Mouse (Mus musculus): ENCODE data around the gene Bud23. TPM values are rescaled to one million over a fixed set of nuclear protein-coding genes. Genes with fewer than 3 reads are reported as not detected.
A peak's percentile ranks its signal among the peaks of the same experiment; 100 is the strongest.

Bud23 gene
- total RNA-seq, 1 experiment from 2014 or later, result 51.7 TPM

DNA sequence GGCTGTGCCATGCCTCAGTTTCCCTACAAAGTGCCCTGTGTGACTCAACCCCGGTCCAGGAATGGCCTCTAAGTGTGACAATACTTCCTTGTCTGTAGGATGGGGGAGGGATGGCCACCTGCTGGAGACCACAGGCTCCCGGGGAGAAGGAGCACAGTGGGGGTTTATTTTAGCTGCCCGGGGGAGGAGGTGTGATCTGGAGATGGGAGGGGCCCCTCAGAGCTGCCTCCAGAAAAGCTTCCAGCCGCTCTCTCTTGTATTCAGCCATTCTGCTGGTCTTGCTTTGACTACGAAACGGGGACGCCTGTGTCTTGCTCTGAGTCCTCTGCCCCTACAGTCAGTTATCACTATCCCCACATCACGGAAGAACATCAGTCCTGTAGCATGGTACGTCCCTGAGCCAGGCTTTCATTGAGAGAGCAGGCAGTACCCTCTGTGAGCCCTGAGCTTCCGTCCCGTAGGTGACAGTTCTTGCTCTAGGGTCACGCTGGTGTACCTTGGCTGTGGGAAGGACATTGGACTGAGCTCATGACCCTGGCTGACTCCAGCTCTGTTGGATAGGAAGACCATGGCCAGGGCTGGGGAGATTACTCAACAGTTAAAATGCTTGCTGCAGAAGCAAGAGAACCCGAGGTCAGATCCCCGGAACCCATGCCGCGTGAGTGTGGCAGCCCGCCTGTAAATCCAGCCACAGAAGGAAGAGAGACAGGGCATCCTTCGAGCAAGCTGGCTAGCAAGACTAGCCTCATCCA is 29.0 kb downstream of the Bud23 start:
- no peak for ATAC-seq (replicated peaks in 1 of 2; ENCODE audit: insufficient read depth in 1 of 2, low FRiP score in 2 of 2, low TSS enrichment in 1 of 2, low read depth in 1 of 2, poor library complexity in 2 of 2, severe bottlenecking in 2 of 2)

DNA sequence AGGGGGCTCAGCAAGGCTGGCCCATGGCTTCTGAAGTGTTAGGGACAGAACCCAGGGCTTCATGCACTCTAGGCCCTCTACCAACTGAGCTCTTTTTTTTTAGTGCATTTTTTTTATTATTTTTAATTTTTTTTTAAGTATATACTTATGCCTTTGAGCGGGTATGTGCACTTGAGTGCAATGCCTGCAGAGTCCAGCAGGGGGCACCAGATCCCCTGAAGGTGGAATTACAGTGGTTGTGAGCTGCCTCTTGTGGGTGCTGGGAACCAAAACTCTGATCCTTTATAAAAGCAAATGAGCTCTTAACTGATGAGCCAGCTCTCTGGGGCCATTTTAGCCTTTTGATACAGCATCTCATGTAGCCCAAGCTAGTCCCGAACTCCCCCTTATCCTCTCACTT is 30.2 kb downstream of the Bud23 start:
- no peak for ATAC-seq (replicated peaks in 1 of 2; ENCODE audit: insufficient read depth in 1 of 2, low FRiP score in 2 of 2, low TSS enrichment in 1 of 2, low read depth in 1 of 2, poor library complexity in 2 of 2, severe bottlenecking in 2 of 2)

DNA sequence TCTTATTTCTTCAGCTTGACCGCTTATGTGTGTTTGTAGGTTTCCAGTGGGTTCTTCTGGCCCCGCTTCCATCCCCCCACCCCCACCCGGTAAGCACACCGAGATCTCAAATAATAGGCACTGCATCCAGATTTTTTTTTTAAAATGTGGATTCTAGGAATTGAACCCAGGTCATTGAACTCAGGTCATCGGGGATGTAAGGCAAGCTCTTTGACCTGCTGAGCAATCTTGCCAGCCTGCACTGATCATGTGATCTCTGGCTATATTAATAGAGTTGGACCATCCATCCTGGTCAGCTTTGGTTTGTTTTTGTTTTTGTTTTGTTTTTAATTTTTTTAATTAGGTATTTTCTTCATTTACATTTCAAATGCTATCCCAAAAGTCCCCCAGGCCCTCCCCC is 32.2 kb downstream of the Bud23 start:
- no peak for ATAC-seq (replicated peaks in 1 of 2; ENCODE audit: insufficient read depth in 1 of 2, low FRiP score in 2 of 2, low TSS enrichment in 1 of 2, low read depth in 1 of 2, poor library complexity in 2 of 2, severe bottlenecking in 2 of 2)

DNA sequence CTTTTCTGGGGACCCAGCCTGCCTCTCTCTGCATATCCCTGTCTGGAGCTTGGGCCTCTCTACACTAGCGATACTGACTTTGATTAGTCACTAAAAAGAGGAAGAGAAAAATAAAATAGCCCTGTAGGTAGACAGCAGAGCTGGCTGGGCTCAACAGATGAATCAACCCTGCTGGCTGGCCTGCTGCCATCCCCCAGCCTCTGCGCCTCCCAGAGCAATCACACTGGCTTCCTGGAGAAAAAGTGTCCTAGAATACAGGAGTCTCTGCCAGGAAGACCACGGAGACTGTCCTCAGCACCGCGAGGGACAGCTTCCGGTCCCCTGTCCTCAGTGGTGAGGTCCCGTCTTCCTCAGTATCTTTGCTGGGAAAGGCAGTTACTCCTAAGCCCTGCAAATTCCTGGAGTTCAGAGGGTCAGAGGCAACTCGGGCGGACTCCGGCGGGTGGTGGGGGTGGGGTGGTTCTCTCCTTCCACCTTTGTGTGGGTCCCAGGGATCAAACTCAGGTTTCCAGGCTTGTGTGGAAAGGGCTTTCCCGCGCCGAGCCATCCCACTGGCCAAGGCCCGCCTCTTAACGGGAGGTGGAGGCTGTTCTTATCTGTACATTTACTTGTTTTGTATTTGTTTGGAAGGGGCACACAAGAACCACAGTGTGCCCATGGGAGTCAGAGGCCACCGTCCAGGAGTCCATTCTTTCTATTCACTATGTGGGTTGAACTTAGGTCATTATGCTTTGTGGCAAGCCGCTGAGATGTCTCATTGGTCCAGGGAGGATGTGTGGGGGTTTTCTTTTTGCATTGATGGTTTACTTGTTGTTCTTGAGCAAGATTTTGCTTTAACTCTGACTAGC is 35.5 kb downstream of the Bud23 start:
- peak; percentile 52 to 68; a peak in 3 of 4 replicates for ATAC-seq (replicated peaks in 1 of 2; ENCODE audit: insufficient read depth in 1 of 2, low FRiP score in 2 of 2, low TSS enrichment in 1 of 2, low read depth in 1 of 2, poor library complexity in 2 of 2, severe bottlenecking in 2 of 2)

DNA sequence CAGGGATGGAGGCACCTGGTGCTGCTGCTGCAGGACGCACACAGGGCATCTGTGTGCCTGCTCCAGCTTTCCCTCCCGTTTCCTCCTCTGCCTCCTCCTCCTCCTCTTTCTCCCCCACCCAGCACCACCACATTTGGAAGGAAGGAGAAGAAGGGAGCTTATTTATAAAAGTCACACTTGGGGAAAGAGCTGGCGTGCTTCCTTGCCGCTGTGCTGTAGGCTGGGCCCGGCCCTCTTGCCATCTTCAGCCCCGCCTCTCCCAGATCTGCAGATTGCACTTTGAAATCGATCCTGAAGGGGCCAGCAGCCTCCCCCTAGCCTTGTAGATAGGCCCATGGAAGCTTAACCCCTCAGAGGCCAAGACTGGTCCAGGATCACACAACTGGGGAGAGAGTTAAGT is 38.9 kb downstream of the Bud23 start:
- no peak for ATAC-seq (replicated peaks in 1 of 2; ENCODE audit: insufficient read depth in 1 of 2, low FRiP score in 2 of 2, low TSS enrichment in 1 of 2, low read depth in 1 of 2, poor library complexity in 2 of 2, severe bottlenecking in 2 of 2)

- peak; percentile 60 to 63 for ATAC-seq (replicated peaks in 1 of 2; ENCODE audit: insufficient read depth in 1 of 2, low FRiP score in 2 of 2, low TSS enrichment in 1 of 2, low read depth in 1 of 2, poor library complexity in 2 of 2, severe bottlenecking in 2 of 2)
These were observed 40.0 kb downstream of the Bud23 start for GRCm38 (mm10) chr5:135024665-135025224.

GRCm38 (mm10) chr5:135023344-135024173 is 41.2 kb downstream of the Bud23 start, which contains the start of gene Stx1a:
Gene Stx1a, plus strand, starts transcription at chr5:135023482.
- peak in 1 of 2 experiments; percentile 20; a peak in 2 of 4 replicates for ATAC-seq (replicated peaks in 1 of 2; ENCODE audit: insufficient read depth in 1 of 2, low FRiP score in 2 of 2, low TSS enrichment in 1 of 2, low read depth in 1 of 2, poor library complexity in 2 of 2, severe bottlenecking in 2 of 2)

DNA sequence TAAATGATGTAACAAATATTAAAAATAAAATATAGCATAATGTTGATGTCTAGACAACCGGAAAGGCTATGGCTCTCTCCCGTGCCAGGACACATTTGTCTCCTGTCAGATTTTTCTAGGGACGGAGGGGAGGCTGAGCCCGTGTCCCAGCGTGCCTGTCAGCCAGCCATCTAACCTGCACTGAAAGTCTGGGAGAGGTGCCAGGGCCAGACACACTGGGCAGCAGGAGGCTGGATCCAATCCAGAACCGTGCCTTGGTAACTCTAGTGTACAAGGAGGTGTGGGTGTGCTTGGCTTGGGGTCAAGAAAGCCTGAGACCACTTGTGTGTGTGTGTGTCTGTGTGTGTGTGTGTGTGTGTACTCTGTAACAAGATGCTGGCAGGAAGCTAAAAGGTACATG is 42.9 kb downstream of the Bud23 start:
- no peak for ATAC-seq (replicated peaks in 1 of 2; ENCODE audit: insufficient read depth in 1 of 2, low FRiP score in 2 of 2, low TSS enrichment in 1 of 2, low read depth in 1 of 2, poor library complexity in 2 of 2, severe bottlenecking in 2 of 2)

DNA sequence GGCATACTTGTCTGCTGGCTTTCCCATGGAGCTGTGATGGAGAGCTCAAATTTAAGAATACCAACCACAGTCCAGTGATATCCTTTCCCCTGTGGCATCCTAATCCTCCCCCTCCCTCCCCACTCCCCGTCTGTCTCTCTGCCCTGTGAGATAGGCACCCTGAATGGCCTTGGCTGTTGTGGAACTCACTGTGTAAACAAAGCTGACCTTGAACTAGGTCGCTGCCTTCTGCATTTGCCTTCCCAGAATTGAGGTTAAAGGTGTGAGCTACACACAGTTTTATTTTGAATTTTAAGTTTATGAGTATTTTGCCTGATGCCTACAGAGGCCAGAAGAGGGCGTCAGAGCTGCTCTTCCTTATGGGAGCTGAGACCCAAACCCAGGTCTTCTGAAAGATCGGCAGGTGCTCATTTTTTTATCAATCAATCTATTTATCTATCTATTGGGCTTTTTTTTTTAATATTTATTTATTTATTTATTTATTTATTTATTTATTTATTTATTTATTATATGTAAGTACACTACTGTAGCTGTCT is 48.5 kb downstream of the Bud23 start:
- ATAC-seq (replicated peaks in 1 of 2; ENCODE audit: insufficient read depth in 1 of 2, low FRiP score in 2 of 2, low TSS enrichment in 1 of 2, low read depth in 1 of 2, poor library complexity in 2 of 2, severe bottlenecking in 2 of 2), result no peak

GRCm38 (mm10) chr5:135015497-135015896 is 49.3 kb downstream of the Bud23 start:
- ATAC-seq (replicated peaks in 1 of 2; ENCODE audit: insufficient read depth in 1 of 2, low FRiP score in 2 of 2, low TSS enrichment in 1 of 2, low read depth in 1 of 2, poor library complexity in 2 of 2, severe bottlenecking in 2 of 2), result peak; percentile 71 to 85

GRCm38 (mm10) chr5:135012671-135013441 is 51.9 kb downstream of the Bud23 start:
- ATAC-seq (replicated peaks in 1 of 2; ENCODE audit: insufficient read depth in 1 of 2, low FRiP score in 2 of 2, low TSS enrichment in 1 of 2, low read depth in 1 of 2, poor library complexity in 2 of 2, severe bottlenecking in 2 of 2), result no peak

- no peak for ATAC-seq (replicated peaks in 1 of 2; ENCODE audit: insufficient read depth in 1 of 2, low FRiP score in 2 of 2, low TSS enrichment in 1 of 2, low read depth in 1 of 2, poor library complexity in 2 of 2, severe bottlenecking in 2 of 2)
These were observed 52.7 kb downstream of the Bud23 start for GRCm38 (mm10) chr5:135011809-135012613.

GRCm38 (mm10) chr5:135010841-135011743 is 53.7 kb downstream of the Bud23 start:
- no peak for ATAC-seq (replicated peaks in 1 of 2; ENCODE audit: insufficient read depth in 1 of 2, low FRiP score in 2 of 2, low TSS enrichment in 1 of 2, low read depth in 1 of 2, poor library complexity in 2 of 2, severe bottlenecking in 2 of 2)

GRCm38 (mm10) chr5:135010320-135010709 is 54.4 kb downstream of the Bud23 start:
- no peak for ATAC-seq (replicated peaks in 1 of 2; ENCODE audit: insufficient read depth in 1 of 2, low FRiP score in 2 of 2, low TSS enrichment in 1 of 2, low read depth in 1 of 2, poor library complexity in 2 of 2, severe bottlenecking in 2 of 2)

Measured in hematopoietic stem cell, adult 5-6 weeks (primary cell).